Mouse (Mus musculus): Measurements from ENCODE around the gene Gtpbp1. TPM values are rescaled to one million over a fixed set of nuclear protein-coding genes. Genes with fewer than 3 reads are reported as not detected.
"Not testable (repeated sequence)": the region's sequence is repeated elsewhere in the genome, so short reads cannot be mapped to it uniquely, and the experiment has no call there.

The Gtpbp1 gene
- 10 to 100 TPM; 48.6 to 51.6 TPM for total RNA-seq (2021)

GRCm38 (mm10) chr15:79690426-79691022 lies at the start of gene Gtpbp1:
Gene Gtpbp1, plus strand, starts transcription at chr15:79690845.
- DNase-seq: peak; percentile 96 to 97

- DNase-seq: no peak
Observed at GRCm38 (mm10) chr15:79641135-79641817, 49.4 kb upstream of the Gtpbp1 start.

GRCm38 (mm10) chr15:79645483-79645882 lies 45.2 kb upstream of the Gtpbp1 start:
- no peak for DNase-seq

- no peak for DNase-seq
Observed at GRCm38 (mm10) chr15:79648130-79648529, 42.5 kb upstream of the Gtpbp1 start.

GRCm38 (mm10) chr15:79650569-79650968 lies 40.1 kb upstream of the Gtpbp1 start:
- no peak for DNase-seq

GRCm38 (mm10) chr15:79651481-79651880 lies 39.2 kb upstream of the Gtpbp1 start:
- no peak for DNase-seq

- DNase-seq: peak; percentile 40 to 61
Observed at GRCm38 (mm10) chr15:79656451-79656850, 34.2 kb upstream of the Gtpbp1 start.

GRCm38 (mm10) chr15:79657837-79658530 lies 32.7 kb upstream of the Gtpbp1 start:
- peak; percentile 74 to 81 for DNase-seq

- peak; percentile 94 for DNase-seq
Observed at GRCm38 (mm10) chr15:79658531-79659375, 31.9 kb upstream of the Gtpbp1 start, which contains the start of the genes Fam227a and Cby1. Gene Fam227a, minus strand, starts transcription at chr15:79658956. Gene Cby1, plus strand, starts transcription at chr15:79659199.

GRCm38 (mm10) chr15:79661852-79662251 lies 28.8 kb upstream of the Gtpbp1 start:
- DNase-seq: no peak

- no peak for DNase-seq
Observed at GRCm38 (mm10) chr15:79664666-79665065, 26.0 kb upstream of the Gtpbp1 start.

- no peak for DNase-seq
Observed at GRCm38 (mm10) chr15:79669195-79669594, 21.4 kb upstream of the Gtpbp1 start.

- peak; percentile 88 to 90 for DNase-seq
Observed at GRCm38 (mm10) chr15:79670249-79670971, 20.2 kb upstream of the Gtpbp1 start, which contains the start of gene Tomm22. Gene Tomm22, plus strand, starts transcription at chr15:79670861.

- no peak for DNase-seq
Observed at GRCm38 (mm10) chr15:79670972-79671299, 19.7 kb upstream of the Gtpbp1 start.

GRCm38 (mm10) chr15:79671828-79672348 lies 18.8 kb upstream of the Gtpbp1 start:
- DNase-seq: not testable (repeated sequence)

GRCm38 (mm10) chr15:79677936-79678335 lies 12.7 kb upstream of the Gtpbp1 start:
- DNase-seq: no peak

GRCm38 (mm10) chr15:79681973-79682372 lies 8.7 kb upstream of the Gtpbp1 start:
- DNase-seq: no peak

GRCm38 (mm10) chr15:79683146-79683545 lies 7.5 kb upstream of the Gtpbp1 start:
- no peak for DNase-seq

- no peak for DNase-seq
Observed at GRCm38 (mm10) chr15:79683707-79684465, 6.8 kb upstream of the Gtpbp1 start.

- DNase-seq: no peak
Observed at GRCm38 (mm10) chr15:79684616-79685015, 6.0 kb upstream of the Gtpbp1 start.

- DNase-seq: no peak
Observed at GRCm38 (mm10) chr15:79685141-79685641, 5.5 kb upstream of the Gtpbp1 start.

Measured in layer of hippocampus, postnatal 36 days (tissue).